Mouse (Mus musculus) hindbrain, embryonic 10.5 days (tissue): ENCODE measurements around the gene Mapk8ip3. TPM values are rescaled to one million over a fixed set of nuclear protein-coding genes. Genes with fewer than 3 reads are reported as not detected.

Experiments
- DNase-seq: peaks from one replicate; pipeline ENCODE4 v3.0.0-alpha.2; 2017; ENCODE audit warnings: low spot score
- H3K27ac ChIP-seq: fragments of 300-500 bp; sonication (generic); 2 replicates; pipeline ENCODE4 v1.5.1; 2016; ENCODE audit warnings: mild to moderate bottlenecking, moderate library complexity
- H3K27me3 ChIP-seq: fragments of 300-500 bp; sonication (generic); 2 replicates; pipeline ENCODE4 v1.6.1; 2016; ENCODE audit warnings: mild to moderate bottlenecking; ENCODE audit not compliant: poor library complexity, insufficient read depth, severe bottlenecking
- H3K36me3 ChIP-seq: fragments of 300-500 bp; sonication (generic); 2 replicates; pipeline ENCODE4 v1.6.1; 2016; ENCODE audit warnings: mild to moderate bottlenecking, moderate library complexity
- H3K4me1 ChIP-seq: fragments of 300-500 bp; sonication (generic); replicated peaks from 2 replicates; pipeline ENCODE4 v1.6.1; 2016; ENCODE audit warnings: mild to moderate bottlenecking
- H3K4me3 ChIP-seq: fragments of 300-500 bp; sonication (generic); 2 replicates; pipeline ENCODE4 v1.5.1; 2016; ENCODE audit warnings: mild to moderate bottlenecking, moderate library complexity
- H3K9me3 ChIP-seq: fragments of 300-500 bp; sonication (generic); 2 replicates; pipeline ENCODE4 v1.6.1; 2016; ENCODE audit warnings: mild to moderate bottlenecking, moderate library complexity
- WGBS: fragments of 180-500 bp; shearing (Covaris S2); methylation state at CpG from one replicate; pipeline ENCODE4 v1.1.7; 2016; 5-methylcytosine and 5-hydroxymethylcytosine counted together
- polyA plus RNA-seq: library from polyadenylated mRNA; unstranded; fragments of >200 nt; fragmentation: Nextera tagmentation; extraction: Ambion mirVana; gene quantifications from 2 replicates; pipeline ENCODE4 v1.2.1, GENCODE M21; 2016

Gene Mapk8ip3
- polyA plus RNA-seq, 1 experiment from 2014 or later = 61.7 TPM

DNA sequence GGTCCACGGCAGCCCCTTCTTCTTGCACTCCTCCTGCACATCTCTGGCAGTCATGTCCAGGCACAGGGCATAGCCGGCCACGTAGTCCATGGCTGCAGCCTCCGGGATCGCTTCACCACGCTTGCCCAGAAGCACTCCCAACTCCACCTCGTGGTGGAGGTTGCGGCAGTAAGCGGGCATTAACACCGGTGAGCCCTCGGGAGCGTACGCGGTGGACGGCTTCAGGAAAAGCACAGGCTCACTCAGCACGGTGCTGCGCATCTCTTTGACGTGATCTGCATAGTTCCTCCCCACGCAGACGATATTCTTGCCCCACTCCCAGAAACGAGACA is 87.1 kb downstream of the Mapk8ip3 start:
- H3K4me3 ChIP-seq = peak overlapping the region; percentile 70
- no peak for DNase-seq
- H3K4me1 ChIP-seq = peaks cover 29% of the 10 kb centered on the region
- H3K36me3 ChIP-seq = peaks cover 13% of the 10 kb centered on the region
- under 1% methylated on average over 21 of the region's 21 CpGs for WGBS
- H3K27me3 ChIP-seq = peaks cover 10% of the 10 kb centered on the region
- H3K9me3 ChIP-seq = no peaks in the 10 kb centered on the region
- peak overlapping the region; percentile 93 for H3K27ac ChIP-seq

GRCm38 (mm10) chr17:24848600-24849031 is 88.2 kb downstream of the Mapk8ip3 start:
- DNase-seq = no peak
- H3K4me1 ChIP-seq = peaks cover 29% of the 10 kb centered on the region
- no peaks in the 10 kb centered on the region for H3K9me3 ChIP-seq
- H3K27me3 ChIP-seq = peaks cover 17% of the 10 kb centered on the region
- peaks cover 9% of the 10 kb centered on the region for H3K36me3 ChIP-seq
- no peak overlapping the region; the same call in 1 of the 2 replicates for H3K27ac ChIP-seq
- H3K4me3 ChIP-seq = peak overlapping the region; percentile 70

GRCm38 (mm10) chr17:24847386-24847785 is 89.4 kb downstream of the Mapk8ip3 start:
- WGBS = 94% methylated on average over 1 of the region's 1 CpGs
- peaks cover 17% of the 10 kb centered on the region for H3K27me3 ChIP-seq
- no peak for DNase-seq

DNA sequence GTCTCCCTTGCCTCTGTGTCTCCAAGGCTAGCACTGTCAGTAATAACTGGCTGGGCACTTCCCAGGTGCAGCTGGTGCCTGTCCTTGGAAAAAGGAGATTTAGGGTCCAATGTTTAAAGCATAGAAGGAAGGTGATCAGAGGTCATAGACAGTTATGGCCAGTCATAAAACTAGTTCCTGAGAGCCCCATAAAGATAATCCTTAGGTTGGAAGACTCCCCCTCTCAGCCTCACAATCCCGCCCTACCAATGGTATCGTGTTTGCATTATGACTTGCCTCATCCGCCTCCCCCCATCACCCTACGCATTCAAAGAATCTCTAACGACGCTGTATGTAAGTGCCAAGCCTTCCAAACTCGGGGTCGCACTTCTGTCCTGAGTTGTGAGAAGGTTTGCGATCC is 92.3 kb downstream of the Mapk8ip3 start:
- Histone ChIP-seq H3K36me3 (no peaks in the 10 kb centered on the region), H3K9me3 (no peaks in the 10 kb centered on the region), H3K4me1 (peaks cover 13% of the 10 kb centered on the region), H3K27ac (no peak overlapping the region), H3K4me3 (no peak overlapping the region), H3K27me3 (peaks cover 7% of the 10 kb centered on the region; the same call in 1 of the 2 replicates)
- WGBS = 55% methylated on average over 9 of the region's 9 CpGs
- DNase-seq = no peak

More at GRCm38 (mm10) chr17:24847386-24847785, 89.4 kb downstream of the Mapk8ip3 start:
- H3K4me1 ChIP-seq = peaks cover 29% of the 10 kb centered on the region
- no peaks in the 10 kb centered on the region for H3K36me3 ChIP-seq
- H3K4me3 ChIP-seq = no peak overlapping the region
- H3K27ac ChIP-seq = no peak overlapping the region
- no peaks in the 10 kb centered on the region for H3K9me3 ChIP-seq

DNA sequence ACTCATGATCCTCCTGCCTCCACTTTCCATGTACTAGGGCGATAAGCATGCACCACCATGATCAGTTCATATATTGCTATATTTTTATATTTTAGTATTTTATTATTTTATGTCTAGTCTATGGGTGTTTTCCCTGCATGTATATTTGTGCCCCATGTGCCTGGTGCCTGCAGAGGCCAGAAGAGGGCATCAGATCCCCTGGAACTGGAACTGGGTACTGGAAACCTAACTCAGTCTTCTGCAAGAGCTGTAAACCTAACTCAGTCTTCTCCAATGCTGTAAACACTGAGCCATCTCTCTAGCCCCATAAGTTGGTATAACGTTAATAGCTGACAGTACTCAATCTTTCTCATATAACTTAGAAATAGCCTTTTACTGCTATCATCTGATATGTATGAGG is 94.1 kb downstream of the Mapk8ip3 start:
- H3K36me3 ChIP-seq = no peaks in the 10 kb centered on the region
- H3K4me3 ChIP-seq = no peak overlapping the region
- WGBS = 60% methylated on average over 2 of the region's 2 CpGs
- no peaks in the 10 kb centered on the region for H3K9me3 ChIP-seq
- DNase-seq = no peak
- H3K4me1 ChIP-seq = no peaks in the 10 kb centered on the region
- no peak overlapping the region for H3K27ac ChIP-seq
- H3K27me3 ChIP-seq = peaks cover 7% of the 10 kb centered on the region; the same call in 1 of the 2 replicates

Other genes starting within 250 kb of the Mapk8ip3 start
- gene Syngr3, start 247.0 kb downstream of the Mapk8ip3 start, polyA plus RNA-seq = 9.2 and 15.1 TPM in 2 replicates
- gene Gfer, start 240.8 kb downstream of the Mapk8ip3 start, polyA plus RNA-seq = 49.7 and 50.9 TPM in 2 replicates
- gene Noxo1, start 240.7 kb downstream of the Mapk8ip3 start, polyA plus RNA-seq = 1.5 and 1.8 TPM in 2 replicates
- 133 and 140 TPM in 2 replicates for gene Tbl3, start 229.3 kb downstream of the Mapk8ip3 start, polyA plus RNA-seq
- 0.22 TPM in 2 replicates for gene Rnf151, start 218.9 kb downstream of the Mapk8ip3 start, polyA plus RNA-seq
- gene Rps2, start 218.9 kb downstream of the Mapk8ip3 start, polyA plus RNA-seq = 1,403 and 1,781 TPM in 2 replicates
- gene Ndufb10, start 212.5 kb downstream of the Mapk8ip3 start, polyA plus RNA-seq = 212 and 240 TPM in 2 replicates
- not detected in 2 replicates for gene Rpl3l, start 209.2 kb downstream of the Mapk8ip3 start, polyA plus RNA-seq
- 21.4 and 23.4 TPM in 2 replicates for gene Msrb1, start 200.3 kb downstream of the Mapk8ip3 start, polyA plus RNA-seq
- gene Hs3st6, start 184.0 kb downstream of the Mapk8ip3 start, polyA plus RNA-seq = 1.5 and 2.0 TPM in 2 replicates
- 0.10 TPM in 1 of 2 replicates, not detected in the other for gene Meiob, start 132.7 kb downstream of the Mapk8ip3 start, polyA plus RNA-seq
- 30.7 and 34.3 TPM in 2 replicates for gene Hagh, start 96.8 kb downstream of the Mapk8ip3 start, polyA plus RNA-seq
- gene Fahd1, start 86.6 kb downstream of the Mapk8ip3 start, polyA plus RNA-seq = 18.4 and 20.7 TPM in 2 replicates
- 0.58 and 0.65 TPM in 2 replicates for gene Igfals, start 71.0 kb downstream of the Mapk8ip3 start, polyA plus RNA-seq
- gene Nubp2, start 50.6 kb downstream of the Mapk8ip3 start, polyA plus RNA-seq = 90.0 and 95.5 TPM in 2 replicates
- 48.9 and 53.4 TPM in 2 replicates for gene Spsb3, start 50.3 kb downstream of the Mapk8ip3 start, polyA plus RNA-seq
- 30.8 and 36.3 TPM in 2 replicates for gene Eme2, start 41.9 kb downstream of the Mapk8ip3 start, polyA plus RNA-seq
- gene Mrps34, start 41.9 kb downstream of the Mapk8ip3 start, polyA plus RNA-seq = 96.7 and 102 TPM in 2 replicates
- gene Nme3, start 40.5 kb downstream of the Mapk8ip3 start, polyA plus RNA-seq = 44.7 and 46.5 TPM in 2 replicates
- gene Jpt2, start 23.7 kb upstream of the Mapk8ip3 start, polyA plus RNA-seq = 358 and 426 TPM in 2 replicates
- gene Cramp1l, start 78.8 kb upstream of the Mapk8ip3 start, polyA plus RNA-seq = 7.9 and 9.1 TPM in 2 replicates
- gene Ift140, start 79.1 kb upstream of the Mapk8ip3 start, polyA plus RNA-seq = 25.1 and 31.7 TPM in 2 replicates
- 13.0 and 13.7 TPM in 2 replicates for gene Tmem204, start 146.6 kb upstream of the Mapk8ip3 start, polyA plus RNA-seq
- 49.9 and 52.3 TPM in 2 replicates for gene Telo2, start 179.0 kb upstream of the Mapk8ip3 start, polyA plus RNA-seq
- gene Ptx4, start 183.8 kb upstream of the Mapk8ip3 start, polyA plus RNA-seq = not detected in 2 replicates
- 23.5 and 24.7 TPM in 2 replicates for gene Clcn7, start 196.4 kb upstream of the Mapk8ip3 start, polyA plus RNA-seq
- not detected in 2 replicates for gene Ccdc154, start 225.5 kb upstream of the Mapk8ip3 start, polyA plus RNA-seq
- not detected in 2 replicates for gene Gm38655, start 238.5 kb upstream of the Mapk8ip3 start, polyA plus RNA-seq
- 35.6 and 36.3 TPM in 2 replicates for gene BC003965, start 247.6 kb upstream of the Mapk8ip3 start, polyA plus RNA-seq